Mouse (Mus musculus) Patski (cell line): Measurements from ENCODE around the gene Camta1. TPM values are rescaled to one million over a fixed set of nuclear protein-coding genes. Genes with fewer than 3 reads are reported as not detected.

Source experiments
- ATAC-seq: fragments of 100-300 bp; one replicate; pipeline ENCODE4 v1.8.0; 2021
- CTCF ChIA-PET: fragments of 350-600 bp; sonication (Branson Sonifier 250); formaldehyde crosslinking; loops from one replicate; lab custom pipeline; 2022; ENCODE audit warnings: inconsistent platforms; lab: Charles Lee
- POLR2A ChIA-PET: fragments of 350-600 bp; sonication (Branson Sonifier 250); formaldehyde crosslinking; loops from one replicate; lab custom pipeline; 2022; ENCODE audit warnings: antibody characterized with exemption, inconsistent platforms; lab: Charles Lee
- DNase-seq: peaks from one replicate; pipeline ENCODE4 v3.0.0-alpha.2; 2011; ENCODE audit warnings: low read depth, low spot score
- H3K27me3 ChIP-seq: fragments of 371-371 bp; one replicate; pipeline ENCODE4 v1.5.1; 2021
- CTCF ChIP-seq: fragments of 100-300 bp; IDR thresholded peaks from one replicate; pipeline ENCODE4 v1.5.1; 2021
- in situ Hi-C: fragments of 300-500 bp; cut with MboI; formaldehyde crosslinking; loops from 3 replicates; pipeline ENCODE4 v1.11.1; 2018; ENCODE audit warnings: low pct_unique_long_range_greater_than_20kb, mixed read lengths
- polyA plus RNA-seq: library from polyadenylated mRNA; unstranded; gene quantifications from one replicate; pipeline ENCODE4 v1.2.3, GENCODE M21; 2021

Gene Camta1
- polyA plus RNA-seq, 1 experiment from 2014 or later = 28.0 TPM

DNA sequence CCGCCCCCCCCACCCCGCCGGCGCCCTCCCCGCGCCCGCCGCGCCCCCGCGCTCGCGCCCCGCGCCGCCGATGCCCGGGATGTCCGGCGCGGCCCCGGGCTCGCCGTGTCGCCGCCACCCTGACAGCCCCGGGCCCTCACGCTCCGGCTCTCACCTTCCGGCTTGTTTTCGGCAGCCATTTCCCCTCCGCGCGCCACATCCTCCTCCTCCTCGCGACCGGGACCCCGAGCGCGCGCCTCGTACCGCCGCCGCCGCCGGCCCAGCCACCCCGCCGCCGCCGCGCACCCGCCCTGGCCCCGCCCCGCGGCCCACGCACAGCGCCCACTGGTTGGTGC lies 238 bp downstream of the Camta1 start:
- DNase-seq (no peak), ATAC-seq (peak; percentile 6)
- no peaks in the 10 kb centered on the region for H3K27me3 ChIP-seq
- ChIA-PET POLR2A (no interaction called here), CTCF (no interaction called here)
- no peak for TF ChIP-seq CTCF
- in situ Hi-C loops = loop anchor here (10.0 kb wide), 1 partner anchor 63 kb away; no protein-coding TSS in a partner anchor

DNA sequence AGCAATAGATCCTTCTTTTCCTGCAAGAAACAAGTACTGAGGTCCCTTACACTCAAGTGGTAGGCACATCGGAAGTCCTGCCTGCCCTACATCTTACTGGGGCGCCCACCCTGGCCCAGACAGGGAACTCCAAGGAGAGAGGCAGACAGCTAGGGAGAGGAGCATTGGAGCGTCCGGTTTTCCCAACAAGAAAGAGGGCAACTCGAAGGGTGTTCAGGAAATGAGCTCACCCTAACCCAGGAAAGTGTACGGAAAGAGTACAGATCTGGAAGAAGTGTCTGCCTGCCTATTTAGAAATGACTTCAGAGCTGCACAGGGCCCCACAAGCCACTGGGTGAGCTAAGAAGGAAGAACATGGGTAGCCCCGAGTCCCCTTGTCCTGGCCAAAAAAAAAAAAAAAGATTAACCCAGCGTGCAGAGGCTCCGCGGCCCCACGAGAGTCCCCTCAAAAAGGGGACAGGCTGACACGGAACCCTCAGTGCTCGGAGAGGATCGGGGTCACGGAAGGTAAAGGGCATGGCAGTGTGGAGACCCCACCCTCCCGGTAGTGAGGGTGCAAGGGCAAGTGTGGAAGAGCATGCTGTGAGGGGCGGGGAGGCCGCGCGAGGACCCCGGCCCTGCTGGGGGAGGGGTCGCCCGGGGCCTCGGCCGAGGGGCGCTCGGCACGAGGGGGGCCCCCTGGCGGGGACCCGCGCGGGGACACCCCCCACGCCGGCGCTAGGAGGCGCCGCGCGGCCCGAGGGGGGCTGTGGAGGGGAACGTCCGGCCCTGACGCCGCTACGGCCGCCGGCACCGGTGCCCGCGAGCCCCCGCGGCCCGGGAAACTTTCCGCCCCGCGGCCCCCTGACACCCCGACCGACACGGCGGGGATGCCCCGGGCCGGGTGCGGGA lies 990 bp downstream of the Camta1 start:
- no peak for TF ChIP-seq CTCF
- in situ Hi-C loops = loop anchor here (10.0 kb wide), 1 partner anchor 64 kb away; no protein-coding TSS in a partner anchor
- CTCF ChIA-PET = interaction anchor here (0.7 to 1.7 kb wide), 2 partner anchors 9 to 83 kb away, joined by 3 to 4 read pairs; no protein-coding TSS in a partner anchor
- H3K27me3 ChIP-seq = no peaks in the 10 kb centered on the region
- POLR2A ChIA-PET = no interaction called here
- no peak for DNase-seq
- no peak for ATAC-seq

- ATAC-seq (no peak), DNase-seq (no peak)
- CTCF ChIA-PET = interaction anchor here (0.8 to 1.7 kb wide), 2 partner anchors 8 to 81 kb away, joined by 3 to 4 read pairs; no protein-coding TSS in a partner anchor
- in situ Hi-C loops = loop anchor here (10.0 kb wide), 2 partner anchors 224 to 374 kb away; no protein-coding TSS in a partner anchor
- POLR2A ChIA-PET = no interaction called here
- TF ChIP-seq CTCF = no peak
- no peaks in the 10 kb centered on the region for H3K27me3 ChIP-seq
Observed at GRCm38 (mm10) chr4:151859275-151859674, 2.4 kb downstream of the Camta1 start.

DNA sequence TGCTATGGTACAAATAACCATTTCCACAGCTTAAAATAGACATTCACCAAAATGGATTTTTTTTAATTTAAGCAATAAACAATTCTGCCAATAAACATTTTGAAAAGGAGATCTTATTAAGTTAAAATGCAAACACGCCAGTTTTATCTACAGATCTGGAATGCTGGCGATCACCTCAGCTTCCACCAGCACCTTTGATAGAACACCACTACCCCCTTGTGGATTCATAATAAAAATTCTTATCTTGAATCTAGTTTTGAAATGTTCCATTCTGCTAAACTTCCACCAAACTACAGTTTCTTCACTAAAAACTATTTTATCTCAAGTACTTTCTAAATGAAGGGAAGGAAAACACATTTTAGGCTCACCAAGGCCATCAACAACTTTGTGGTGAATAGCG lies 7.7 kb downstream of the Camta1 start:
- ATAC-seq = no peak
- no peak for TF ChIP-seq CTCF
- no peaks in the 10 kb centered on the region for H3K27me3 ChIP-seq
- ChIA-PET POLR2A (interaction anchor here (0.6 kb wide), 1 partner anchor 27 kb away, joined by 5 read pairs; no protein-coding TSS in a partner anchor), CTCF (interaction anchor here (1.0 to 3.2 kb wide), 4 partner anchors 10 to 710 kb away, joined by 3 to 15 read pairs (median 4); no protein-coding TSS in a partner anchor)
- in situ Hi-C loops = loop anchor here (5.0 to 10.0 kb wide), 3 partner anchors 77 to 369 kb away; no protein-coding TSS in a partner anchor
- DNase-seq = no peak

DNA sequence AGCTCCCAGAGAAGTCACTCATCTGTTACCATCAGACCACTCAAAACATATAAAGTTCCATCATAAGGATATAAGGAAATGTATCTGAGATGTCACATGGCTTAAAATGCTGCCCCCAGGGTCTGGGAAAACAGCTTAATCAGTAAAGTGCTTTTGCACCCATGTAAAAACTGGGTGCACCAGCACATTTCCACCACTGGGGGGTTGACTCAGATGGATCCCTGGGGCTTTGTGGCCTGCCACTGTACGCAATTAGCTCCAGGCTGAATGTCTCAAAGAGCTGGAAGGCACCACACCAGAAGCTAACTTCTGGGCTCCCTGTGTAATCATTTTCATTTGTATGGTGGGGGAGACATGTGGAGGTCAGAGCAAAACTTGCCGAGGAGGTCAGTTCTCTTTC lies 10.5 kb downstream of the Camta1 start:
- DNase-seq (peak; percentile 13), ATAC-seq (no peak)
- H3K27me3 ChIP-seq = no peaks in the 10 kb centered on the region
- ChIA-PET CTCF (interaction anchor here (0.6 to 3.0 kb wide), 16 partner anchors 8 to 549 kb away, joined by 3 to 19 read pairs (median 4); no protein-coding TSS in a partner anchor), POLR2A (interaction anchor here (0.5 to 1.1 kb wide), 2 partner anchors 9 to 65 kb away, joined by 3 to 5 read pairs; no protein-coding TSS in a partner anchor)
- in situ Hi-C loops = loop anchor here (5.0 to 10.0 kb wide), 3 partner anchors 74 to 366 kb away; no protein-coding TSS in a partner anchor
- peak; percentile 79 for TF ChIP-seq CTCF

- POLR2A ChIA-PET = interaction anchor here (0.7 kb wide), 1 partner anchor 49 kb away, joined by 3 read pairs; no protein-coding TSS in a partner anchor
- peak; percentile 90 for ATAC-seq
- in situ Hi-C loops = no loop called here
- H3K27me3 ChIP-seq = no peaks in the 10 kb centered on the region
- CTCF ChIA-PET = interaction anchor here (1.2 kb wide), 1 partner anchor 9 kb away, joined by 3 read pairs; no protein-coding TSS in a partner anchor
- DNase-seq = no peak
- TF ChIP-seq CTCF = no peak
Observed at GRCm38 (mm10) chr4:151842591-151842990, 19.1 kb downstream of the Camta1 start.

GRCm38 (mm10) chr4:151838518-151838917 lies 23.2 kb downstream of the Camta1 start:
- H3K27me3 ChIP-seq = no peaks in the 10 kb centered on the region
- in situ Hi-C loops = no loop called here
- no peak for DNase-seq
- ChIA-PET POLR2A (no interaction called here), CTCF (interaction anchor here (0.8 kb wide), 1 partner anchor 11 kb away, joined by 3 read pairs; no protein-coding TSS in a partner anchor)
- no peak for TF ChIP-seq CTCF
- ATAC-seq = no peak

DNA sequence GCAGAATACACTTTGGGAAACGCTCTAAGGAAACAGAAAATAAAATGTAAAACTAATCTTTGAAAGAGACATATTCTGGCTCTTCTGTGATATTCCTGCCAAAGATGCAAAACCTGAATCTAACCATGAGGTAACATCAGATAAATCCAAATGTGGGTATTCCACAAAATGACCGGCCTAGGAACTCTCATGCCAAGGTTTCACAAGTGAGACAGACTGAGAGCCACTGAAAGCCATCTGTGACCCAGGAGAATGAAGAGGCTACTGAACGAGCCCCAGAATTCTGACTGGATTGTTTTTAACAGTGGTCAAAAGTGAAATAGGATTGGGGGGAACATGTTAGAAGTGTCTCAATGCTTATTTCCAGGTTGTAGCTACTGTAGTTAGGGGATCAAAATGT lies 25.8 kb downstream of the Camta1 start:
- POLR2A ChIA-PET = no interaction called here
- no peak for TF ChIP-seq CTCF

GRCm38 (mm10) chr4:151834536-151834935 lies 27.1 kb downstream of the Camta1 start:
- no peaks in the 10 kb centered on the region for H3K27me3 ChIP-seq
- ATAC-seq (no peak), DNase-seq (no peak)
- ChIA-PET CTCF (interaction anchor here (1.1 to 1.2 kb wide), 2 partner anchors 13 to 25 kb away, joined by 3 read pairs; no protein-coding TSS in a partner anchor), POLR2A (no interaction called here)
- TF ChIP-seq CTCF = no peak
- in situ Hi-C loops = no loop called here

More for the DNA sequence above, 25.8 kb downstream of the Camta1 start:
- no peaks in the 10 kb centered on the region for H3K27me3 ChIP-seq
- CTCF ChIA-PET = no interaction called here
- no peak for ATAC-seq
- in situ Hi-C loops = no loop called here
- DNase-seq = no peak

DNA sequence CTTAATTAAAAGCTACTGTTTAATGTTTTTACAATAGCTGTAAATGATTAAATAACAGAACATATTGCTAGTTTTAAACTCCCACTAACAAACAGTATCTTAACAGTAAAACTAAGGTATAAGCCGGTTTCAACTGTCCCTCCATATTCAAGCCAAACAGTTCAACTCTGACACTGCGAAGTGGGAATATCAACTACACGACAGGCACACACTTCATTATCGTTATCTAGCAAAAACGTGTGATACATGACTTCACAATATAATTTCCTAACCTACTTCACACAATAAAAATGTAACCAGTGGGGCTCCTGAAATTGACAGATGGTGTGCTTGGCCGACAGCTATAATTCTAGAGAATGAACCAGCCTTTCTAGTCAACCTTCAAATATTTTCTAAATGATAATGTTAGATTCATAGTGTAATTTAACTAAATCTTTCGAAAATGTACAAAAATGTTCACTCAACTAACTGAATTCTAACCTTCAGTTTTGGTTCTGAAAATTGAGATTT lies 27.7 kb downstream of the Camta1 start:
- ChIA-PET POLR2A (no interaction called here), CTCF (interaction anchor here (1.1 to 1.2 kb wide), 2 partner anchors 13 to 24 kb away, joined by 3 read pairs; no protein-coding TSS in a partner anchor)
- TF ChIP-seq CTCF = no peak
- in situ Hi-C loops = no loop called here
- ATAC-seq (no peak), DNase-seq (no peak)
- H3K27me3 ChIP-seq = no peaks in the 10 kb centered on the region
